Mouse (Mus musculus) stomach, postnatal 0 days (tissue): ENCODE measurements around the gene Rnft2. TPM values are rescaled to one million over a fixed set of nuclear protein-coding genes. Genes with fewer than 3 reads are reported as not detected.

Experiments used
- ATAC-seq: fragments of 200-750 bp; cut with Nextera tagmentation; 2 replicates; pipeline ENCODE4 v1.8.0; 2017; ENCODE audit not compliant: low FRiP score, low TSS enrichment
- DNase-seq: peaks from one replicate; pipeline ENCODE4 v3.0.0-alpha.2; 2016; ENCODE audit warnings: low spot score
- H3K27ac ChIP-seq: fragments of 300-500 bp; sonication (generic); replicated peaks from 2 replicates; pipeline ENCODE4 v1.5.1; 2014; ENCODE audit warnings: mild to moderate bottlenecking, control low read depth
- H3K27me3 ChIP-seq: fragments of 300-500 bp; sonication (generic); 2 replicates; pipeline ENCODE4 v1.6.1; 2014; ENCODE audit warnings: low read length; ENCODE audit not compliant: control insufficient read depth, insufficient read depth
- H3K36me3 ChIP-seq: fragments of 300-500 bp; sonication (generic); 2 replicates; pipeline ENCODE4 v1.6.1; 2014; ENCODE audit warnings: low read length, mixed read lengths; ENCODE audit not compliant: control insufficient read depth, insufficient read depth
- H3K4me1 ChIP-seq: fragments of 300-500 bp; sonication (generic); replicated peaks from 2 replicates; pipeline ENCODE4 v1.6.1; 2014; ENCODE audit warnings: antibody characterized with exemption; ENCODE audit not compliant: control insufficient read depth, insufficient read depth
- H3K4me2 ChIP-seq: fragments of 300-500 bp; sonication (generic); replicated peaks from 2 replicates; pipeline ENCODE4 v1.6.1; 2014; ENCODE audit warnings: low read depth, mild to moderate bottlenecking, control low read depth, moderate library complexity
- H3K4me3 ChIP-seq: fragments of 300-500 bp; sonication (generic); 2 replicates; pipeline ENCODE4 v1.5.1; 2014; ENCODE audit warnings: low read depth, low read length, control low read depth
- H3K9ac ChIP-seq: fragments of 300-500 bp; sonication (generic); 2 replicates; pipeline ENCODE4 v1.6.1; 2014; ENCODE audit warnings: mild to moderate bottlenecking, low read length, control low read depth, mixed read lengths
- H3K9me3 ChIP-seq: fragments of 300-500 bp; sonication (generic); 2 replicates; pipeline ENCODE4 v1.6.1; 2016; ENCODE audit warnings: low read length; ENCODE audit not compliant: control insufficient read depth
- CTCF ChIP-seq: IDR thresholded peaks from 2 replicates; pipeline ENCODE4 v1.5.1; 2016; ENCODE audit warnings: antibody characterized with exemption, low read depth, mild to moderate bottlenecking, moderate library complexity
- EP300 ChIP-seq: optimal IDR thresholded peaks from 2 replicates; pipeline ENCODE3; 2016; ENCODE audit warnings: antibody characterized with exemption
- WGBS: fragments of 180-500 bp; shearing (Covaris S2); extraction: QIAGEN DNeasy Blood & Tissue Kit; methylation state at CpG from one replicate; pipeline ENCODE4 v1.1.7; 2014; 5-methylcytosine and 5-hydroxymethylcytosine counted together
- polyA plus RNA-seq: library from polyadenylated mRNA; unstranded; fragments of >200 nt; fragmentation: Nextera tagmentation; extraction: Ambion mirVana; gene quantifications from 2 replicates; pipeline ENCODE4 v1.2.1, GENCODE M21; 2015

Rnft2 gene
- polyA plus RNA-seq, 1 experiment from 2014 or later = 0.62 TPM

DNA sequence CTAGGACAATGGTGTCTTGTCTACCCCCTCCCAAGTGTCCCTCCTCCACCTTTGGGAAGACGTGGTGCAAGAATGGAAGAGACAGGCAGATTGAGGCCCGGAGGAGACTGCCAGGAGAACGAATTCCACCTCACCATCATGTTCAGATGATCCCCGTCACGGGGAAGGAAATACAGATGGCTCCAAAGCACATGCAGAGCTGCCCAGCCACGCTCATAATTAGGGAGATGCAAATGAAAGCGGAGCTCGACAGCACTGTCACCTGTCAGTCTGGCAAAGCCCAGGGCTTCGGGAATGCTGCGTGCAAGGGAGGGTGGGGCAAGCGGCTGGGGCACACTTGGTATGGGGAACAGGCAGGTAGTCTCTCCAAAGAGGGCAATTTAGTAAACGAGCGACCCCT lies 47.5 kb downstream of the Rnft2 start:
- Histone ChIP-seq H3K27ac (no peak overlapping the region), H3K36me3 (no peaks in the 10 kb centered on the region), H3K4me3 (no peak overlapping the region), H3K9ac (no peak overlapping the region), H3K9me3 (no peaks in the 10 kb centered on the region), H3K27me3 (no peaks in the 10 kb centered on the region), H3K4me2 (no peak overlapping the region), H3K4me1 (no peaks in the 10 kb centered on the region)
- TF ChIP-seq EP300 (no peak), CTCF (no peak)
- ATAC-seq (no peak), DNase-seq (no peak)
- WGBS = 73% methylated on average over 13 of the region's 13 CpGs

- Histone ChIP-seq H3K4me2 (no peak overlapping the region), H3K36me3 (no peaks in the 10 kb centered on the region), H3K9ac (no peak overlapping the region), H3K27ac (no peak overlapping the region), H3K4me3 (no peak overlapping the region), H3K27me3 (no peaks in the 10 kb centered on the region), H3K9me3 (no peaks in the 10 kb centered on the region), H3K4me1 (no peaks in the 10 kb centered on the region)
- WGBS = 33% methylated on average over 18 of the region's 18 CpGs
- TF ChIP-seq CTCF = no peak
- no peak for TF ChIP-seq EP300
- no peak for ATAC-seq
- no peak for DNase-seq
These were observed 52.7 kb downstream of the Rnft2 start for GRCm38 (mm10) chr5:118192221-118192620.

GRCm38 (mm10) chr5:118190491-118190890 lies 54.4 kb downstream of the Rnft2 start:
- no peaks in the 10 kb centered on the region for H3K27me3 ChIP-seq
- no peaks in the 10 kb centered on the region for H3K4me1 ChIP-seq
- ATAC-seq (no peak), DNase-seq (no peak)
- WGBS = 78% methylated on average over 9 of the region's 9 CpGs
- TF ChIP-seq EP300 = no peak
- no peak for TF ChIP-seq CTCF
- H3K27ac ChIP-seq = no peak overlapping the region
- H3K4me3 ChIP-seq = no peak overlapping the region
- H3K4me2 ChIP-seq = no peak overlapping the region
- no peaks in the 10 kb centered on the region for H3K9me3 ChIP-seq
- H3K9ac ChIP-seq = no peak overlapping the region
- H3K36me3 ChIP-seq = no peaks in the 10 kb centered on the region

GRCm38 (mm10) chr5:118188356-118188755 lies 56.6 kb downstream of the Rnft2 start:
- 64% methylated on average over 6 of the region's 6 CpGs for WGBS
- Histone ChIP-seq H3K4me2 (no peak overlapping the region), H3K27me3 (no peaks in the 10 kb centered on the region), H3K4me1 (no peaks in the 10 kb centered on the region), H3K9ac (no peak overlapping the region), H3K27ac (no peak overlapping the region), H3K4me3 (no peak overlapping the region), H3K36me3 (no peaks in the 10 kb centered on the region), H3K9me3 (no peaks in the 10 kb centered on the region)
- DNase-seq (no peak), ATAC-seq (no peak)
- TF ChIP-seq CTCF = no peak
- no peak for TF ChIP-seq EP300

DNA sequence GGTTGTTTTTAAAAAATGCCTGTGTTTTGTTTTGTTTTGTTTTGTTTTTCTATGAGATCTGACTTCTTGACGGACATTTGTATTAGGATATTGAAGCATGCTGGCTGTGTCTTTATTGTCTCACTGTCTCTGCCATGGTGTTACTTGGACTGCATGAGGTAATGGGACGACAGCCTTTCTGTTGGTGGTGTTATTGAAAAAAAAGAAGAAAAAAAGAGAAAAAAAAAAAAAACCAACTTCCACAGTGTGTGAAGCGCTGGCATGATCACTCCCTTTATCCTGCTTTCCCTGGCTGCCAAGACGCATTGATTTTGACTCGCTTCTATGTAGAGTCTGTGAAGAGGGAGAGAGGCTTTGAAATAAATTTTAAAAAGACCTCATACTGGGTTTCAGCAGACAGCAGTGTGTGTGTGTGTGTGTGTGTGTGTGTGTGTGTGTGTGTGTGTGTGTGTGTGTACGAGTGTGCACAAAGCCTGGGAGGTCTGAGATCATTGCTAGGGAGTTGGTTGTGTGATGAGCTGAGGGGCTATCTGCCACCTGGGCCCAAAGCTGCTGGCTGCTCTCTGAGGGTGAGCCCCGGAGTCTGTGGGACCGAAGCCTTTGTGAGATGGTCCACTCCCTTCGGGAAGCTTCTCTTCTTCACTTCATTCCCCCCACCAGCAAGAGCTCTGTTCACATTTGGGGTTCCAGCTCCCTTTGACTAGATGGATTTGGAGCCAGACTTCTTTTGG lies 57.8 kb downstream of the Rnft2 start:
- Histone ChIP-seq H3K4me1 (no peaks in the 10 kb centered on the region), H3K4me3 (no peak overlapping the region), H3K36me3 (no peaks in the 10 kb centered on the region), H3K9ac (no peak overlapping the region), H3K27me3 (no peaks in the 10 kb centered on the region), H3K9me3 (no peaks in the 10 kb centered on the region), H3K27ac (no peak overlapping the region), H3K4me2 (no peak overlapping the region)
- 71% methylated on average over 9 of the region's 9 CpGs for WGBS
- no peak for DNase-seq
- no peak for ATAC-seq
- TF ChIP-seq CTCF = no peak
- no peak for TF ChIP-seq EP300

DNA sequence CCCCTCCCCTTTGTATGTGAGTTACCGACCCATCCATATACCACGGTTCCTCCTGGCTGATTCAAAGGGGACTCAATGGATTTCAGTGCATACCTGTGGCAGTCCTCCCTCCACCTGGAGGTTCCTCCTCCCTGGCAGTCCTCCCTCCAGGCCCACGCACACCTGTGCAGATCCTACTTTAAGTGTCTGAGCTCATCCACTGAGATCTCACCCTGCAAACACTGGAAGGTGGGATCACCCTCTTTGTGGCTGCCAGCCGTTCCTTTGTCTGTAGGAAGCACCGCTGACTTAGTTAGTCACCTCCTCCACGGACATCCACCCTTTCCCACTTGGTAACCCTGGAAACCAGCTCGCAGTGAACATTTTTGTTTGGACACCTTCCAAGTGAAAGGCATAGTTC lies 67.3 kb downstream of the Rnft2 start:
- whole genome bisulfite sequencing = 55% methylated on average over 7 of the region's 7 CpGs
- Histone ChIP-seq H3K9ac (no peak overlapping the region), H3K9me3 (no peaks in the 10 kb centered on the region), H3K4me3 (no peak overlapping the region), H3K36me3 (no peaks in the 10 kb centered on the region), H3K27ac (no peak overlapping the region), H3K27me3 (peaks cover 8% of the 10 kb centered on the region; the same call in 1 of the 2 replicates), H3K4me2 (no peak overlapping the region), H3K4me1 (no peaks in the 10 kb centered on the region)
- ATAC-seq = no peak
- DNase-seq = no peak
- TF ChIP-seq EP300 = no peak
- no peak for TF ChIP-seq CTCF
